Mouse (Mus musculus): ENCODE data around the gene Gmeb1.
A peak's percentile ranks its signal among the peaks of the same experiment; 100 is the strongest.

Gmeb1 gene

GRCm38 (mm10) chr4:132274156-132274862 is 12.9 kb upstream of the Gmeb1 start, which contains the start of gene Taf12:
TSS of gene Taf12 (plus strand) at chr4:132274375.
- peak; percentile 91 for DNase-seq (ENCODE audit: low read depth)

GRCm38 (mm10) chr4:132273166-132273565 is 11.8 kb upstream of the Gmeb1 start:
- DNase-seq (ENCODE audit: low read depth) = no peak

GRCm38 (mm10) chr4:132269740-132270560 is 8.5 kb upstream of the Gmeb1 start:
- DNase-seq (ENCODE audit: low read depth) = peak; percentile 85

- DNase-seq (ENCODE audit: low read depth) = no peak
These were observed 7.7 kb upstream of the Gmeb1 start for GRCm38 (mm10) chr4:132268871-132269739.

- DNase-seq (ENCODE audit: low read depth) = no peak
These were observed 5.5 kb upstream of the Gmeb1 start for GRCm38 (mm10) chr4:132266835-132267349.

- no peak for DNase-seq (ENCODE audit: low read depth)
These were observed 1.9 kb upstream of the Gmeb1 start for GRCm38 (mm10) chr4:132263313-132263712.

- no peak for DNase-seq (ENCODE audit: low read depth)
These were observed 885 bp upstream of the Gmeb1 start for GRCm38 (mm10) chr4:132262358-132262616.

- DNase-seq (ENCODE audit: low read depth) = no peak
These were observed 710 bp downstream of the Gmeb1 start for GRCm38 (mm10) chr4:132260404-132261379.

- DNase-seq (ENCODE audit: low read depth) = no peak
These were observed 2.2 kb downstream of the Gmeb1 start for GRCm38 (mm10) chr4:132259248-132259647.

- DNase-seq (ENCODE audit: low read depth) = no peak
These were observed 5.0 kb downstream of the Gmeb1 start for GRCm38 (mm10) chr4:132256384-132256783.

GRCm38 (mm10) chr4:132254986-132255385 is 6.4 kb downstream of the Gmeb1 start:
- no peak for DNase-seq (ENCODE audit: low read depth)

- DNase-seq (ENCODE audit: low read depth) = no peak
These were observed 7.8 kb downstream of the Gmeb1 start for GRCm38 (mm10) chr4:132253622-132254021.

- DNase-seq (ENCODE audit: low read depth) = no peak
These were observed 8.3 kb downstream of the Gmeb1 start for GRCm38 (mm10) chr4:132253128-132253527.

- DNase-seq (ENCODE audit: low read depth) = no peak
These were observed 9.8 kb downstream of the Gmeb1 start for GRCm38 (mm10) chr4:132251596-132251995.

GRCm38 (mm10) chr4:132247451-132247997 is 13.9 kb downstream of the Gmeb1 start:
- no peak for DNase-seq (ENCODE audit: low read depth)

GRCm38 (mm10) chr4:132245643-132246042 is 15.8 kb downstream of the Gmeb1 start:
- no peak for DNase-seq (ENCODE audit: low read depth)

- peak; percentile 73 for DNase-seq (ENCODE audit: low read depth)
These were observed 20.2 kb downstream of the Gmeb1 start for GRCm38 (mm10) chr4:132241208-132241607.

GRCm38 (mm10) chr4:132240367-132240766 is 21.0 kb downstream of the Gmeb1 start:
- DNase-seq (ENCODE audit: low read depth) = no peak

GRCm38 (mm10) chr4:132238356-132238755 is 23.0 kb downstream of the Gmeb1 start:
- DNase-seq (ENCODE audit: low read depth) = no peak

- DNase-seq (ENCODE audit: low read depth) = no peak
These were observed 26.7 kb downstream of the Gmeb1 start for GRCm38 (mm10) chr4:132234710-132235109.

GRCm38 (mm10) chr4:132230422-132230821 is 31.0 kb downstream of the Gmeb1 start:
- DNase-seq (ENCODE audit: low read depth) = no peak
